Mouse (Mus musculus) cortical plate, adult 2 months (tissue): ENCODE data around the gene Agpat3.

Experiments used
- CTCF ChIP-seq: fragments of 200-500 bp; IDR thresholded peaks from 2 replicates; pipeline ENCODE4 v1.5.1; 2011; ENCODE audit warnings: mild to moderate bottlenecking, control low read depth, low read length; ENCODE audit not compliant: insufficient read depth; ENCODE audit errors: extremely low read depth
- POLR2A ChIP-seq: fragments of 200-500 bp; IDR thresholded peaks from 2 replicates; pipeline ENCODE4 v1.6.1; 2011; ENCODE audit warnings: mild to moderate bottlenecking, low read length, control low read depth; ENCODE audit not compliant: insufficient read depth; ENCODE audit errors: extremely low read depth

GRCm38 (mm10) chr10:78296980-78297379 lies 55.3 kb downstream of the Agpat3 start:
- TF ChIP-seq CTCF, result no peak
- TF ChIP-seq POLR2A, result no peak
